Mouse (Mus musculus) telencephalon, adult 2 months (tissue): ENCODE measurements around the gene Gtf2f1.
A peak's percentile ranks its signal among the peaks of the same experiment; 100 is the strongest.

Source experiments
- DNase-seq: peaks from one replicate; pipeline ENCODE4 v3.0.0-alpha.2; 2011; ENCODE audit warnings: low read depth, low spot score

Gene Gtf2f1

DNA sequence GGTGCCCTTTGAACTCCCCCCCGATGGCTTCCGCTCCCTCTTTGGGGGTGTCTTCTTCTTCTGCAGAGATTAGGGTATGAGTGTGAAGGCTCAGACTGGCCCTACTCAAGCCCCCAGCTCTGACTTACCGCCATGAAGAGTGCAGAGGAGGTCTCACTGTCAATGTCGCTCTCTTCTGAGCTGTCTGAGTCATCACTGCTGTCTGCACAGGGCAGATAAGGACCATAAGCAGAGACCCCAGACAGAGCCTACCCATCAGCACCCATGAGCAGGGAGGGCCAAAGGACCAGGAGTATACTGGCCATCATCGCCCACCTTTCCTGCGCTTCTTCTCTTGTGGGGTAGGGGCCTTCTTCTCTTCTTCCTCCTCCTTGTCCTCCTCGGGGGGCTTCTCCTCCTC lies 7.1 kb downstream of the Gtf2f1 start:
- DNase-seq, result no peak

DNA sequence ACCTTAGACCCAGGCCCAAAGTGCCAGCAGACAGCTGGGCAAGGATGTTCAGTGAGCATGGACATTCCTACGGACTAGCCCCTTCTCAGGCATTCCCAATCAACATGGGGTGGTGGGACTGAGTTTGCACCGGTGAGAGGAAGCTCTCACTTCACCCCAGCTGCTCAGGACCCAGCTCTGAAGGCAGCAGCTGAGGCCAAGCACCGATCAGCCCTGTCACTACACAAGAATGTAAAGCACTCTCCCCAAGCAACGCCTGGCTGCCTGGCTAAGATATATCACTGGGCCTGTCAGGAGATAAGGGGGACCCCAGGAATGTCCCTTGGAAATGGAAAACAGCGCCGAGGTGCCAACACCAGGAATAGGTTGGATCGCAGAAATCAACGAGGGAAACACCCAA lies 9.9 kb downstream of the Gtf2f1 start:
- no peak for DNase-seq

DNA sequence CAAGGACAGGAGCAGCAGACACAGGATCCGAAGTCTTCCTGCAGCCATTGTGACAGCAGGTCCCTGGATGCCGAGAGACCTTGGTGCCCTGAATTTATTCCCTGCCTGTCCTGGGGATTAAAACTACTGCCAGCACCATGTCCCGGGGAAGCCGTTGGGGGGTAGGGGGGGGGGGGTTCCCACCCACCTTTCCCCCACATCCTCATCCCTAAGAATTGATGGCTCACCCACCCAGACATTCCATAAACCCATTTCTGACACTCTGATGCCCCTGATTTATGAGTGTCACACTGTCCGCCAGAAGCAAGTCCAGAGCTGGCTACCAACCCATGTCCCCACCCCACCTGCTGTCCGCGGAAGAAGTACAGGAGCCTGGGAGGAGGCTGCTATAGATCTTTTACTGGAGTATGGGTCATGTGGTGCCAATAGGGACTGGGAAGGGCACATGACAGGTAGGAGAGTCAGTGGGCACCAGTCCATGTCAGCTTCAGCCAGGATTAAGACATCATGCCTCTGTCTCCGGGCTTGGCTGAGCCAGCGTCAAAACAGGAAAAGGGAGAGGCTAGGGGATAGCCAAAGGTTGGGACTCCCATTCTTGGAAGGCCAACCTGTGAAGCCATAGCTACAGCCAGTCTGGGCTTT lies 11.0 kb downstream of the Gtf2f1 start, which contains the start of gene Pspn:
Gene Pspn, minus strand, starts transcription at position 51 of the 642 bp plus-strand sequence.
- no peak for DNase-seq

DNA sequence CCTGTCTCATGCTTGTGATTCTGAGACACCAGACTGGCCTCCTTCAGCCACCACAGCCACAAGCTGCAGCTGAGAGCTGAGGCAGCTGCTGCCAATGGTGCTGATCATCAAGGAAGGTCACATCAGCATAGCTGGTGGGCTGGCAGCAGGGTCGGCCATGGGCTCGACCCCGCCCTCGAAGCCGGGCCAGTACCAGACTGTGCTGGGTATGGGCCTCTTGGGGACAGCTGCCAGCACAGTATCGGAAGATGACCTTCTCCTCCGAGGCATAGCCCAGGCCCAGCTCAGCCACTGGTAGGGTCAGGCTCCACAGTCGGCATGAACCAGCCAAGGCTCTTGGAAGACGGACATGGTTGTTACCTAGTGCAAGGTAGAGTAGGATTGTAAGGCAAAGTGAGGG lies 11.7 kb downstream of the Gtf2f1 start:
- DNase-seq, result no peak

DNA sequence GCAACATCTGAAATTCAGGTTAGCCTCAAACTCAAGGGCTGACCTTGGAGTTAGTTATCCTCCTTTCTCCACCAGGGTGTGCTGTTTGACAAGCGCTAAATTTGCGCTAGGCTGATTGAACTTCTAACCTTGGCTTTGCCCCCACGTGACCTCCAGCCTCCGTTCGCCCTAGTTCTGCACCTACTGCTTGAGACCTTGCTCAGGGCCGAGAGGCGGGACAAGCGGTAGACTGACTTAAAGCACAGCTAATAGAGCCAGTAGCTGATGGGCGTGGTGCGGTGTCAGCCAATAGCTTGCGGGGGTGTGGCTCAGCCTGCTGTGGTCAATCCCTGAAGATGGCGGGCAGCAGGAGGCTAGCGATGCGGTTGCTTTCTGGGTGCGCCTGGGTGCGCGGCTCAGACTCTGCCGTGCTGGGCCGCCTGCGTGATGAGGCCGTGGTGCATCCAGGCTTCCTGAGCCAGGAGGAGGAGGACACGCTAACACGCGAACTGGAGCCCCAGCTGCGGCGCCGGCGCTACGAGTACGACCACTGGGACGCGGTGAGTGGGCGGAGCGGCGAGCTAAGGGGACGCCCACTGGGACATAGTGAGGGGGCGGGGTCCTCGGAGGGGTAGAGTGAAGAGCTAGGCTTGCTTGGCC lies 13.9 kb downstream of the Gtf2f1 start, which contains the start of gene Alkbh7:
Gene Alkbh7, plus strand, starts transcription at position 311 of the 639 bp plus-strand sequence.
- DNase-seq, result peak; percentile 95

DNA sequence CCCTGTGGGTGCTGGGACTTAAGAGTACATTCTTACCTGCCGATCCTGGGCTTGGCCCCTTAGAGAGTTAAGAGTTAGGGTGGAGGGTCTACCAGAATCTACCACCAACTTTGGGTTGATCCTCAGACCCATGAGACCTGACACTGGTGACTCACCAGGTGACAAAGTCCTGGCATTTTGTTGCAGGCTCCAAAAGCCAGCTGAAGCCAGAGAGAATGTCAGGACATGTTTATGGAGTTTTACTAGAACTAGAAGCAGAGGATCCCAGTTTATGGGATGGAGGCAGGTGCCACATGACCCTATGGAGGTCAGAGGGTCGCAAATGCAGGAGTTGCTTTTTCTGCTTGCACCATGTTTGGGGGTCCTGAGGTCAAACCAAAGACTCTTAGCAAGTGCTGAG lies 14.6 kb downstream of the Gtf2f1 start:
- DNase-seq, result no peak

DNA sequence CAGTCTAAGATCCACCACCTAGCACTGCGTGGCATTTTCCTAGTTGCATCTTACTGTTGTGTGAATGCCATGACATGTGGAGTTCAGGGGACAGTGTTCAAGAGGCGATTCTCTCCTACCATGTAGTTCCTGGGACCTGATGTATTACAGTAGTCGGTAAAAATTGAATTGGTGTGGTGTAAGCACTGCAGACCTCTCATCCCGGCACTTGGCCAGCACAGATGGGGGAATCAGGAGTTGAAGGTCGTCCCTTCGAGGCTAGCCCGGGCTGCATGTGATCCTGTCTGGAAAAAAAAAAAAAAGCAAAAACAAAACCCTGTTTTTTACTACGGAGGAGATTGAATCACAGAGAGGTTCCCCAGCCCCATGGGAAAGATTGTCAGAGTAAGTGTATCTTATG lies 16.0 kb downstream of the Gtf2f1 start:
- DNase-seq, result no peak

DNA sequence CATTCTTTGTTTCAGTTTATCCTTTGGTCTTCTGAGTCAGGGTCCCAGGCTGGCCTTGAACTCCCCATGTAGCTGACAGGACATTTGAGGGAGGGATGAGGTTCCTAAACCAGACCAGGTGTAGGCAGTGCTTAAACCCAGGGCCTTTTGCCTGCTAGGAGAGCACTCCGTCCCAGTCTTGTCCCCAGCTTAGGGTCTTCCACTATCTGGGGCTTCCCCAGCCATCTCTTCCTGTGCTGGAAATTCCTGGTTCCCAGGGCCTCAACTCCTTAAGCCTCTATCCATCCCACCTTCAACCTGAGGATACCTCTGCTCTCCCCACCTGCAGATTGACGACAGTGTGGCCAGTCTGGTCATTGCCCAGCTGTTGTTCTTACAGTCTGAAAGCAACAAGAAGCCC lies 20.1 kb downstream of the Gtf2f1 start:
- DNase-seq, result no peak

DNA sequence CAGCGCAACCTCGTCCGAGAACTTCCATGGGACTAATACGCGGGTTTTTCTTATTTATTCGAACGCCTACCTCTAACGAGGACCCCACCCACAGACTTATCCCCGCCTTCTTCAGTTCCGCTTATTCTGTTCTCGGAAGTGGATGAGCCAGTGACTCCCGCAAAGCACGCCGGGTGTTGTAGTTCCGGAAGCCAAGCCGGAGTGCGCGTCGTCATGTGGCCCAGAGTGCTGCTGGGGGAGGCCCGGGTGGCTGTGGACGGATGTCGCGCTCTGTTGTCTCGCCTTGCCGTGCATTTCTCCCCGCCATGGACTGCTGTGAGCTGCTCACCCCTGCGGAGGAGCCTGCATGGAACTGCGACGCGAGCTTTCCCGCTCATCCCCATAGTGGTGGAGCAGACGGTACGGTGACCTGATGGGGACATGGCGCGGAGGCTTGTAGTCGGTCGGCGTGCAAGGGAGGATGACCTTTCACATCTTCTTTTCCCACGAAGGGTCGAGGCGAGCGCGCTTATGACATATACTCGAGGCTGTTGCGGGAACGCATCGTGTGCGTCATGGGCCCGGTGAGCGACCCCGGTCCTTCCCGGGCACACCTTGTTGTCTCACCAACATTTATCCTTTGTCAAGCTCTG lies 20.9 kb downstream of the Gtf2f1 start, which contains the start of gene Clpp:
Gene Clpp, plus strand, starts transcription at position 191 of the 632 bp plus-strand sequence.
- DNase-seq, result peak; percentile 98

DNA sequence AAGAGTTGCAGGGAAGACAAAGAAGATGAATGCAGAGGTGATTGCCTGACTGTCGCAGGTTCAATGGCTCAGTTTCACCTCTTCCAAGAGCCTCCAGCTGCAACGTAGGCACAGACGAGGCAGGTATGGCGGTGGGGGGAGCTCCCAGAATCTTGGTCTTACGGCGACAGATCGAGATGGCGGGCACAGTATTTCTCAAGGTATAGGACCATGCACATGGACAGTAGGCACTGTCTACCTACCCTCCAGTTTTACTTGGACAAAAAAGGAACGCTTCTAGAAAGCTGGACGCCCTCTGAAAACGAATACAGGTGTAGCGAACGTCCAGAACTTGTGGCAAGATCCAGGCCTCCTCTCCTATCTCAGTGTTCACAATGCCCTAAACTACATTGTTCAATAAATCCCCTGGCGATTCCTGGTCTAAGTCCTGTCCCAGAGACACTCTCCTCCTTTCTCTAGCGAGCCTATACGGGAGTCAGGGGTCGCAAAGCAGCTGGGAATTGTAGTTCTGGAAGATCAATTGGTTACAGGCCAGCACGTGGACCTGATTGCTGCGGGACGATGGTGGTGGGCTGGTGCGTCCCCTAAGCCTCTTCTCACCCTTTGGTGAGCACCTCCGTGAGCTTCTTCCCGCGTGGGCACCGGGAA lies 21.5 kb downstream of the Gtf2f1 start:
- peak; percentile 92 for DNase-seq

DNA sequence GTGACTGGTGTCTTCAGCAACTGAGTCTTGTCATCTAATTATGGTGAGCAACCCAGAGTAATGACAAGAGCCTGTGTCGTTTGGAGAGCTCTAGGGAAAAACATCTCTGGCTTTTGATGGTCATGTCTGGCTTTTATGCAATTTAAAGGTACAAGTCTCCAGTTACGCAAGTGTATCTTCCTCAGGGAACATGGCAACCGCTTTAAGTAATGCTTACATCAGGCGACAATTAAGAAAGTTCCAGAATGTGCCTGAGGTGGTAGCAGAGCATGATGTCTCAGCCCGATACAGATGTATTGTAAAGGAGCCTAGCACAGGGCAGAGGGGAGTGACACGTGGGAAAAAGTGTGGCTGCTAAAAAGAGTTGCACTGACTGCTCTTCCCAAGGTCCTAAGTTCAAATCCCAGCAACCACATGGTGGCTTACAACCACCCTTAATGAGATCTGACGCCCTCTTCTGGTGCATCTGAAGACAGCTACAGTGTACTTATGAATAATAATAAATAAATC lies 22.1 kb downstream of the Gtf2f1 start:
- no peak for DNase-seq

DNA sequence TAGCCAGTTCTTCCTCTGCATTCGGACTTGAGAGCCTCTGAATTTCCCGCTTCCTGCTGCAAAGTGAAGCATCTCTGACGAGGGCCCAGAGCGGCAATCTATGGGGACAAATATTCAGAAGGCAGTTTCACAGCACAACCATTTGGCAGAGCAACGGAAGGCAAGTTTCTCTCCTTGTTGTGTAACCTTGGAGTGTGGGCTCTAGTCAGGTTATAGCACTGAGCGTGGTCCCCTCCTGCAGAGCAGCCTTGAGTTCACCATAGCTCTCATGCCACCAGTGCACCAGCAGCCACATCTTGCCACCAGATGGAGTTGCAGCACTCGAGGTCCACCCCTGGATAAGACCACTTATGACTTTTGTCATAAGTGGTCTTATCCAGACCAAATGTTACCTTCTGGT lies 22.6 kb downstream of the Gtf2f1 start:
- DNase-seq, result no peak

DNA sequence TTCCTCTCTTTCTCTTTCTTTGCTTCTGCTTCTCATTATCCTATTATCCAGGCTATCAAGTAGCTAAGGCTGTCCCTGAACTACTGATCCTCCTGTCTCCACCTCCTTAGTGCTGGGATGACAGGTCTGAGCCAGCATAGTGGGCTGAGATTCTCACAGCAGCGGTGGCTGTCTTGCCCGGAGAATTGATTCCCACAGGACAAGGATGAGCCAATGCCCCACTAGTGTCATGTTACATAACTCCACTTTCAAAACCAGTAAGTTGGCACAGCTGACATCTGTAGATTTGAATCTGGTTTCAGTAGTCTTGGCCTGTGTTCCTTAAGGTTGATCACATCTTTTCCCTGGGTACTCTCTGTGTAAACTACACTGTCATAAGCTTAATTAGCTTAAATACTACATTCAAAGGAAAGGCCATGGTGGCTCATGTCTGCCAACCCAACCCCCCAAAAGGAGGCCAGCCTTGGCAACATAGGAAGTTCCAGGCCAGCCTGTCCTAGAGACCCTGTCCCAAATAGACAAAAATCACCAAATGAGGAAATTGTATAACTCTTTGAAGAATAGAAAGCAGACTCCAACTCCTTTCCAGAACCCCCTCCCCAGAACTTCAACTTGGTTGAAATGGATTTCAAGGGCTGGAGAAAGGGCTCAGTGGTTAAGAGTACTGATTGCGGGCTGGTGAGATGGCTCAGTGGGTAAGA lies 24.8 kb downstream of the Gtf2f1 start:
- DNase-seq, result no peak

DNA sequence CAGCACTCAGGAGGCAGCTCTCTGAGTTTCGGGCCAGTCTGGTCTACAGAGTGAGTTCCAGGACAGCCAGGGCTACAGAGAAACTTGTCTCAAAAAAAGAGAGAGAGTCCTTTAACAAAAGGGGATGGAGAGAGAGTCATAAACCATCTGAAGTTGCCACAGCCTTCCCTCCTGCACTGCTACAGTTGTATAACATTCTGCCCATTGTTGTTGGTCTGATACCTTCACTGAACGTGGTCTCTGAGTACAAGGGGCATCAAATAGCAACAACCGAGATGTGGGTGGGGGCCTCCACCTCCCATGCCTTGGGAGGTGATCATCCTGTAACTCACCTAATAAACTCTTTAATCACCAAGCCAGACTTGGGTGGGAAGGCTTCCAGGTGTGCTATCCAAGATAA lies 25.4 kb downstream of the Gtf2f1 start:
- no peak for DNase-seq

DNA sequence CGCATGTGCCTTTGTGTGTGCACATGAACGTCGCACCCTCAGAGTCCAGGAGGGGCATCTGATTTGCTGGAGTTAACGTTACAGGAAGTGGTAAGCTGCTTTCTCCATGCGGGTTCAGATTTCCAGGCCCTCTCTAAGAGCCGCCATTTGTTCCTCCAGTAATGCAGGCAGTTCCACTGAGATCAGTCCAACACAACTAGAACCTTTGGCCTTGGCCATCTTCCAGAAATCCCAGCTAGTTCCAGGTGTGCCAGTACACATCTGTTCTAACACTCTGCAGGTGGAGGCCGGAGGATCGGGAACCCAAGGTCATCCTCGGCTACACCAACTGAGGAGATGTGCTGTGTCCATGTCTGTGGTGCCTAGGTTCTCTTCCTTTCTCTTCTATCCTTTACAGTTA lies 26.2 kb downstream of the Gtf2f1 start:
- DNase-seq, result no peak

DNA sequence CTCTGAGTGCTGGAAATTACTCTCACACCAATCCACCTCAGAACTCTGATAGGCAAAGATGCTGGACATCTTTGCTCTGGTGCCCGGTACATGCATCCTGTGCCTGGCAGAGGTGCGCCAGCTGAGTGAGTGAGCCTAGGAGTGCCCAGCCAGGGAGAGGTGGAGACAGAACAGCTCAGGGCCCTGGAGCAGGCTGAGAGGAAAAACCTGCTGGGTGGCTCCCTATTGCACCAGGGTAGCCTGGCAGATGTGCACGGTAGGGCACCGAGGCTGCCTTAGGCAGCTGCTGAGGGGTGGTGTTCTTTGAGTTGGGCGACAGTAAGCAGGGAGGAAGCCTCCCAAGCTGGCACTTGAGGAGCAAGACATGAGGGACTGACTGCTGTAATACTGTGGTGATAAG lies 29.1 kb downstream of the Gtf2f1 start, which contains the start of gene Acer1:
Gene Acer1, minus strand, starts transcription at position 114 of the 400 bp plus-strand sequence.
- DNase-seq, result no peak

DNA sequence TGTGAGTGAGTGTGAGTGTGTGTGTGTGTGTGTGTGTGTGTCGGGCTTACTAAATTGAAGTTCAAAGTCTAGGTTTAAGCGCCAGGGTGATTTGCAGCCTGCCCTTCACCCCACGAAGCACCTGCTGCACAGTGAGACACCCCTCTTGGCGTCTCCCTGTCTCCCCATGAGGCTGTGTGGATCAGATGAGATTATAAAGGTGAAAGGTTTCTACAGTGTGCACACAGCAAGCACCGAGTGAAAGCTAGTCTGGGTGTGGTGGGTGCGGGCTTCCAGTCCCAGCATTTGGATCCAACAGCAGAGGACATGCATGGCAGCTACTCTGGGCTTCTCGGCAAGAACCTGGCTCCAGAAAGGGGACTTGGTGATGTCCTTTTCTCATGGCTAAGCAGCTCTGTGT lies 30.0 kb downstream of the Gtf2f1 start:
- no peak for DNase-seq

DNA sequence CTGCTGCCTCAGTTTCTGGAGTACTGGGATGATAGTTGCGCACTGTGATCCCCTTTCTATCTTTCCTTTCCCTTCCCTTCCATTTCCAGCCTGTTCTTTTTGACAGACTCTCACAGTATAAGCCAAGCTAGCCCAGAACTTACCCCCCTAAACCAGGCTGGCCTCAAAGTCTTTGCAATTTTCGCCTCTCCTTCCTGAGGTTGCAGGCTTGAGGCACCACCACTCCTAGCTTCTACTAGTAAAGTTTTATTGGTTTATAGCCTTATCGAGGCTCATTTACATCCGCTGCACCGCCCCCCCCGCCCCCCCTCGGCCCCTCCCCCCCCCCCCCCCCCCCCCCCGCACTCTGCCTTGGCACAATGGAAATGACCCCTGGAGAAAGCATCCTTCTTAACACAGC lies 31.6 kb downstream of the Gtf2f1 start:
- DNase-seq, result no peak

DNA sequence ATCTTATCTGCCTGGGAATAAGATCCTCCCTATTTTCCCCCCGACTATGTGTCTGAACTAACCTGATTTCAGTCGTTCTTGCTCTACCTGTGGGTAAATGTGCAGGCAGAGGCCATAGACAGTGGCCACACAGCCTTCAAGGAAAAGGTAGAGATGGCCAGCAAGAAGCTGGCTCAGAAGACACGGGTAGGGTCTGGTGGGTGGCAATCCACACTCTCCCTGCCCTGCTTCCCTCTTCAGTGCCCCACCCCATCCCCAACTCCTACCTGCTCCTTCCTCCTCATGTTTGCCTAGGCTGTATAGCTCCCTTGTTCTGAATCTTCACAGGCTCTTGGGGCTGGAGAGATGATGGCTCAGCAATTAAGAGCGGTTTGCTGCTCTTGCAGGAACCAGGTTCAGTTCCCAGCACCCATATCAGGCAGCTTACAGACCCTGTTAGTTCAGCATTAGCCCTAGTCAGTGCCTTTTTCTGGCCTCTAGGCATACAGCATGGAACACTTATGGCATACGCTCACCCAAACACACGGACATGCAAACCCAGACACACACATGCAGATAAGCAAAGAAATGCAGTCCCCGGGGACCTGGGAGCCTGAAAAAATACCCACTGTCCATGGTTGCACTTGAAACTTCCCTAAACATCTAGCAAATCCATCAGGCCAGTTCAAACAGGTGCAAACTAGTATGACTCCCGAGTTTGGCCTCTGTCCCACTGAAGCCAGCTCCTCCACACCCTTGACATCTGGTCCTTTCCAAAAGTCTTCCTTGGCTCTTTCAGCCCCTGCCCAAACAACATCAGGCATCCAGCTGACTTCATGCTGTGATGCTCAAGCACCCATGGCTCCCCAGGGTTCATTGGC lies 34.3 kb downstream of the Gtf2f1 start:
- no peak for DNase-seq

DNA sequence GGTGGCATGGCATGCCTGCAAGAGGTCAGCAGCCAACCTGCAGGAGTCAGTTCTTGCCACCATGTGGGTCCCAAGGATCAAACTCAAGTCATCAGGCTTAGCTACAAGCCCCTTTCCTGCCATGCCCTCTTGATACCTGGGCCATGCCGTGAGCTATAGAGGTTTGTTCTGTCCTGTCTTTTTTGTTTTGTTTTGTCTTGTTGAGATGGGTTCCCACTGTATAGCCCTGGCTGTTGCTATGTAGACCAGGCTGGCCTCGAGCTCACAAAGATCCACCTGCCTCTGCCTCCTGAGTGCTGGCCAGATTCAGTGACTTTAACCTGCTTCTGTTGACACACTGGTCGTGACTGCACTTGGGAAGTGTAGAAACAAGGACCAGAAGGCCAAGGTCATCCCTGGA lies 35.7 kb downstream of the Gtf2f1 start:
- no peak for DNase-seq
